Mouse (Mus musculus) hindbrain, postnatal 0 days (tissue): Measurements from ENCODE around the gene Disp2. TPM values are rescaled to one million over a fixed set of nuclear protein-coding genes. Genes with fewer than 3 reads are reported as not detected.

Experiments
- ATAC-seq: fragments of 200-750 bp; cut with Nextera tagmentation; 2 replicates; pipeline ENCODE4 v1.8.0; 2017; ENCODE audit warnings: mild to moderate bottlenecking, moderate TSS enrichment, moderate library complexity
- DNase-seq: peaks from one replicate; pipeline ENCODE4 v3.0.0-alpha.2; 2015; ENCODE audit warnings: low spot score
- H3K27ac ChIP-seq: fragments of 300-500 bp; sonication (generic); 2 replicates; pipeline ENCODE4 v1.5.1; 2014; ENCODE audit warnings: mild to moderate bottlenecking
- H3K27me3 ChIP-seq: fragments of 300-500 bp; sonication (generic); 2 replicates; pipeline ENCODE4 v1.6.1; 2014; ENCODE audit warnings: low read length, mixed read lengths; ENCODE audit not compliant: insufficient read depth
- H3K36me3 ChIP-seq: fragments of 300-500 bp; sonication (generic); 2 replicates; pipeline ENCODE4 v1.6.1; 2014; ENCODE audit warnings: low read length, mixed read lengths; ENCODE audit not compliant: insufficient read depth
- H3K4me1 ChIP-seq: fragments of 300-500 bp; sonication (generic); 2 replicates; pipeline ENCODE4 v1.6.1; 2014; ENCODE audit warnings: antibody characterized with exemption, low read length, mixed read lengths; ENCODE audit not compliant: insufficient read depth
- H3K4me2 ChIP-seq: fragments of 300-500 bp; sonication (generic); 2 replicates; pipeline ENCODE4 v1.6.1; 2014; ENCODE audit warnings: low read depth, mild to moderate bottlenecking, low read length, moderate library complexity, mixed read lengths
- H3K4me3 ChIP-seq: fragments of 300-500 bp; sonication (generic); 2 replicates; pipeline ENCODE4 v1.5.1; 2014; ENCODE audit warnings: low read length
- H3K9ac ChIP-seq: fragments of 300-500 bp; sonication (generic); replicated peaks from 2 replicates; pipeline ENCODE4 v1.6.1; 2014; ENCODE audit warnings: mild to moderate bottlenecking, low read length, moderate library complexity, mixed read lengths
- H3K9me3 ChIP-seq: fragments of 300-500 bp; sonication (generic); 2 replicates; pipeline ENCODE4 v1.6.1; 2016; ENCODE audit warnings: low read length, mixed read lengths
- CTCF ChIP-seq: IDR thresholded peaks from 2 replicates; pipeline ENCODE4 v1.5.1; 2016; ENCODE audit warnings: antibody characterized with exemption, control low read depth, low read depth
- WGBS: fragments of 180-500 bp; shearing (Covaris S2); extraction: QIAGEN DNeasy Blood & Tissue Kit; methylation state at CpG from one replicate; pipeline ENCODE4 v1.1.7; 2014; 5-methylcytosine and 5-hydroxymethylcytosine counted together
- polyA plus RNA-seq: library from polyadenylated mRNA; unstranded; fragments of >200 nt; fragmentation: Nextera tagmentation; extraction: Ambion mirVana; gene quantifications from 2 replicates; pipeline ENCODE4 v1.2.1, GENCODE M21; 2015
- total RNA-seq: library from RNA; depleted of rRNA; stranded (reverse); fragments of >200 nt; gene quantifications from 2 replicates; pipeline ENCODE4 v1.2.3, GENCODE M21; 2014; rRNA removed

Disp2 gene
- total and polyA plus RNA-seq, 2 experiments from 2014 or later = 70.4 to 175 TPM

DNA sequence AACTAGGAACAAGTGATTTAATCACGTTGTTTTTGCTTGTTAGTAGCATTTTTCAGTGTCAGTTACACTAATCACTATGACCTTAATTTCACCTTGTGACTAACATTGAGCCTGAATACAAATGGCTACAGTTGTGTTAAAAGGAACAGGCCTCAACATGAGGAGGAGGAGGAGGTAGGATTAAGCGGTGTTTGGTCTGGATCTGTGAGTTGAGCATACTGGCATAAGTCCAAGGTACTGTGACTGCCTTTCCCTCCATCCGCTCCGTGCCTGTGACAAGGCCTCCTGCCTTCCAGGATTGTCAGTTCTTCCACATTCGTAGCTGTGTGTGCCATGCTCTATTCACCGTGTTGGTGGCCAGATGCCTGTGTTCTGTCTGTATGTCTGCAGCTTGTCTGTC lies 55.6 kb downstream of the Disp2 start:
- no peak for TF ChIP-seq CTCF
- H3K9ac ChIP-seq = no peak overlapping the region
- no peaks in the 10 kb centered on the region for H3K36me3 ChIP-seq
- H3K4me3 ChIP-seq = no peak overlapping the region
- H3K27ac ChIP-seq = no peak overlapping the region
- H3K4me2 ChIP-seq = no peak overlapping the region
- 70% methylated on average over 6 of the region's 6 CpGs for WGBS
- DNase-seq (no peak), ATAC-seq (no peak)
- H3K4me1 ChIP-seq = no peaks in the 10 kb centered on the region
- H3K27me3 ChIP-seq = no peaks in the 10 kb centered on the region
- no peaks in the 10 kb centered on the region for H3K9me3 ChIP-seq

DNA sequence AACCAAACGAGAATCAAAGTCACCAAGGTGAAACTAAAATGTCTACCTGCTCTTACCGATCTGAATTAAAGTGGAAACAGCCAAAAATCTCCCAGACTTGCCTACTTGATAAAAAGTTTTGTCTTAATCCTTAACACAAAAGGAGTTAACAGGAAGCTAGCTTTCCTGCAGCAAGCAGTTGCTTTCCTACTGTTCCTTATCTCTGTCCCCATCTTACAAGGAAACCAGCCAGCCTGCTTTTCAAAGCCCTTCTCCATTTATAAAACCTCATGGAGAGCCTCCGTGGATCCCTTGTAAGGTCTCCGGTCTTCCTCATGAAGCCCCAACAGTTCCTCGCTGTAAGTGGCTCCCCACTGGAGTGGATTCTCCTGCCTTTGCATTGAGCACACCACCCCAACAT lies 58.8 kb downstream of the Disp2 start:
- Histone ChIP-seq H3K4me3 (no peak overlapping the region), H3K4me1 (no peaks in the 10 kb centered on the region), H3K27me3 (no peaks in the 10 kb centered on the region), H3K9ac (no peak overlapping the region), H3K9me3 (no peaks in the 10 kb centered on the region), H3K4me2 (no peak overlapping the region), H3K36me3 (no peaks in the 10 kb centered on the region), H3K27ac (no peak overlapping the region)
- ATAC-seq (no peak), DNase-seq (no peak)
- 50% methylated on average over 5 of the region's 5 CpGs for WGBS
- no peak for TF ChIP-seq CTCF

DNA sequence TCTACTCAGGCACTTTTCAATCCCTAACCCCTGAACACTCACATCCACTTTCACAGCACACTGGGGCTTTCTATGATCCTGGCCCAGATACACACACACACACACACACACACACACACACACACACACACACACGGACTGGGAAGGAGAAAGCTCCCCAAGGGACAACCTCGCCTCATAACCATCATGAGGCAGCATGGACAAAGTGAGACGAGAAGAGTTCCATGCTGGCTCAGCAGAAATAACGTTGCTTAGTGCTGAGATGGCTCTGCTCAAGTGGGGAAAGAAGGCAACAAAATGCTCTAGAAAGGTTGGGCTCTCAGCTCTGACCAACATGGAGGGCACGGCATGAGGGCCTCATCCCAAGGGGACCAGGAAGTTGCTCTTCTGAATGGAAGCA lies 61.7 kb downstream of the Disp2 start:
- no peak for DNase-seq
- no peak overlapping the region for H3K27ac ChIP-seq
- ATAC-seq = no peak
- no peak overlapping the region for H3K9ac ChIP-seq
- H3K27me3 ChIP-seq = no peaks in the 10 kb centered on the region
- WGBS = 64% methylated on average over 5 of the region's 5 CpGs
- H3K9me3 ChIP-seq = no peaks in the 10 kb centered on the region
- no peak overlapping the region for H3K4me2 ChIP-seq
- no peaks in the 10 kb centered on the region for H3K36me3 ChIP-seq
- no peak for TF ChIP-seq CTCF
- H3K4me3 ChIP-seq = no peak overlapping the region
- H3K4me1 ChIP-seq = no peaks in the 10 kb centered on the region

DNA sequence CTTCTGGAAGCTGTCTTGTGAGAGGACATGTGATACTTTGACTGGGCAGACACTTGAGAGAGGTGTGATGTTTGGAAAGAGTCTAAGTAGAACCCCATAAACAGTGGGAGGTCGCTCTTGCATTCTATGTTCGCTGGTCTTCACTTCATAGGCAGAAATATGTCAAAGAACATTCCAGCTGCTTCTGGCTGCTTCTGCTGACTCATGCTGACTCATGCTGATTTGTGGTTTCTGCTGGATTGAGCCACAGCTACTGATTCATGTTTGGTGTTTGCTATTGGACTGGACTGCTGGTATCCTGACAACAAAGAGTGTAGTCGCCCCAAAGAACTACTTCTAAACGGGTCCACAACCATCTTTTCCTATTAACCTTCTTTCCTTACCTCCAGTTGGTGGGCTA lies 62.3 kb downstream of the Disp2 start:
- Histone ChIP-seq H3K9me3 (no peaks in the 10 kb centered on the region), H3K36me3 (no peaks in the 10 kb centered on the region), H3K4me3 (no peak overlapping the region), H3K4me2 (no peak overlapping the region), H3K27ac (no peak overlapping the region), H3K9ac (no peak overlapping the region), H3K27me3 (no peaks in the 10 kb centered on the region), H3K4me1 (no peaks in the 10 kb centered on the region)
- DNase-seq (no peak), ATAC-seq (no peak)
- 88% methylated on average over 4 of the region's 4 CpGs for whole genome bisulfite sequencing
- no peak for TF ChIP-seq CTCF

DNA sequence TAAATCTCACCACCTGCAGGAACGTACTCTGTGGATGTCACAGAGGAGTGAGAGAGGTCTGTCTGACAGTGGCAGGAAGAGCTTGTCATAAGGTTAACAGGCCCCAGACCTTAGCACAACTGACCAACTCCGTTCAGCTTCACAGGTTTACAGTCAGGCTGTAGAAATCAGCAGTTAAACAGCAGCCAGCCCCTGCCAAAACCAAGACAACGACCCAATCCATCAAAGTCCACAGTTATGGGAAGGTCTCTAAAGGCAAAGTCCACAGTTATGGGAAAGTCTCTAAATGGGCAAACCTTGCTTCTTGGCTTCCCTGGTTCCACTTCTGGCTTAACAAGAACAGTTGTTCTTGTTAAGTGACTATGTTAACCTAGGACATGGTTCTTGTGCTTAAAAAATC lies 64.9 kb downstream of the Disp2 start:
- Histone ChIP-seq H3K4me3 (no peak overlapping the region), H3K4me2 (no peak overlapping the region), H3K4me1 (no peaks in the 10 kb centered on the region), H3K9ac (no peak overlapping the region), H3K36me3 (no peaks in the 10 kb centered on the region), H3K9me3 (no peaks in the 10 kb centered on the region), H3K27ac (no peak overlapping the region), H3K27me3 (no peaks in the 10 kb centered on the region)
- no peak for TF ChIP-seq CTCF
- no peak for DNase-seq
- ATAC-seq = no peak
- 86% methylated on average over 3 of the region's 3 CpGs for WGBS

DNA sequence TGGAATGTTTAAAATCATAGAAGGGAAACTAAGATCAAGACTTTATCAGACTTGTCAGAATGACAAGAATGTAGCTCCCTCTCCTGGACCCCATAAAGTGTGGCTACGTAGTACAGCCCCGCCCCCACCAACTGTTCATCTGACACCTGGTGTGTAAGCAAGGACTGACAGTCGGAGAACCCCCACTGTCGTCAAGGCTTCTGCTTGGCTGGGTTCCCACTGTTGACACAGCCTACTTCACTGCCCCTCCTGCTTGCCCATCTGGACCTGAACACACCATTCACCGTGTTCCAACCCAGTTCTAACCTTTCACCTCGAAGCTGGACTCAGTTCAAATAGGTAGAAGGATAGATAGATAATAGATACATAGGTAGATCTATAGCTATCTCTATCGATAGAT lies 66.7 kb downstream of the Disp2 start:
- ATAC-seq (peak; percentile 45; the same call in 1 of the 2 replicates), DNase-seq (peak; percentile 60)
- H3K27me3 ChIP-seq = no peaks in the 10 kb centered on the region
- no peak overlapping the region for H3K27ac ChIP-seq
- no peak overlapping the region for H3K9ac ChIP-seq
- H3K36me3 ChIP-seq = no peaks in the 10 kb centered on the region
- no peaks in the 10 kb centered on the region for H3K4me1 ChIP-seq
- WGBS = 44% methylated on average over 7 of the region's 7 CpGs
- no peaks in the 10 kb centered on the region for H3K9me3 ChIP-seq
- no peak overlapping the region for H3K4me2 ChIP-seq
- no peak for TF ChIP-seq CTCF
- H3K4me3 ChIP-seq = no peak overlapping the region

DNA sequence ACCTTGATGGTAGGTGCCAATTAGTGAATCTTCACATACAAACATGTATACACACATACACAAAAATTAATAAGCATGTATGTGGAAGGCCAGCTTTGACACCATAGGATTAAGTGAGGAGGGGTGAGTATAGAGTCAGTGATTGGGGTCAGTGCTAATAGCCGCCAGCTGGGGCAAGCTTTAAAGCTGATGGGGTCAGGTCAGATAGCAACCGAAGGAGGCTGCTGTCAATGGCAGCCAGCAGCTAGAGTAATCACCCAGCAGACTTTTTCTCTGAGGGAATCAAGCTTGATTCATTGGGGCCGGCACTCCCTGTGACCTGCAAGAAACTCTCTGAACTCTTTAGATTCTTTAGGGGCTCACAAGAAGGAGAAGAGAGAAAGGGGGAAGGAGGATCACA lies 72.2 kb downstream of the Disp2 start:
- Histone ChIP-seq H3K36me3 (no peaks in the 10 kb centered on the region), H3K27me3 (no peaks in the 10 kb centered on the region), H3K4me3 (no peak overlapping the region), H3K27ac (no peak overlapping the region), H3K4me2 (no peak overlapping the region), H3K9ac (no peak overlapping the region), H3K4me1 (no peaks in the 10 kb centered on the region), H3K9me3 (no peaks in the 10 kb centered on the region)
- WGBS = 43% methylated on average over 3 of the region's 3 CpGs
- TF ChIP-seq CTCF = no peak
- no peak for DNase-seq
- no peak for ATAC-seq

Other genes starting within 250 kb of the Disp2 start
- 10.4 and 10.6 TPM in 2 replicates for gene Bmf, start 230.0 kb upstream of the Disp2 start, total RNA-seq
- 1.3 and 1.4 TPM in 2 replicates for gene Bmf, start 230.0 kb upstream of the Disp2 start, polyA plus RNA-seq
- 15.1 and 16.3 TPM in 2 replicates for gene Bub1b, start 181.5 kb upstream of the Disp2 start, total RNA-seq
- gene Bub1b, start 181.5 kb upstream of the Disp2 start, polyA plus RNA-seq = 11.5 and 13.0 TPM in 2 replicates
- 74.6 and 79.0 TPM in 2 replicates for gene Pak6, start 116.4 kb upstream of the Disp2 start, total RNA-seq
- gene Pak6, start 116.4 kb upstream of the Disp2 start, polyA plus RNA-seq = 36.5 and 40.8 TPM in 2 replicates
- 0.18 TPM in 1 of 2 replicates, not detected in the other for gene Ankrd63, start 75.8 kb upstream of the Disp2 start, total RNA-seq
- 0.08 TPM in 1 of 2 replicates, not detected in the other for gene Ankrd63, start 75.8 kb upstream of the Disp2 start, polyA plus RNA-seq
- gene Plcb2, start 51.3 kb upstream of the Disp2 start, total RNA-seq = 1.7 and 4.5 TPM in 2 replicates
- gene Plcb2, start 51.3 kb upstream of the Disp2 start, polyA plus RNA-seq = 0.61 and 0.69 TPM in 2 replicates
- 19.8 and 21.1 TPM in 2 replicates for gene Inafm2, start 34.0 kb upstream of the Disp2 start, total RNA-seq
- gene Inafm2, start 34.0 kb upstream of the Disp2 start, polyA plus RNA-seq = 18.9 TPM in 2 replicates
- gene Ccdc9b, start 17.1 kb upstream of the Disp2 start, total RNA-seq = 1.4 and 3.9 TPM in 2 replicates
- gene Ccdc9b, start 17.1 kb upstream of the Disp2 start, polyA plus RNA-seq = 0.70 and 0.84 TPM in 2 replicates
- not detected in 2 replicates for gene Phgr1, start 7.0 kb upstream of the Disp2 start, total RNA-seq
- gene Phgr1, start 7.0 kb upstream of the Disp2 start, polyA plus RNA-seq = not detected in 2 replicates
- 5.5 and 8.6 TPM in 2 replicates for gene Knstrn, start 34.3 kb downstream of the Disp2 start, total RNA-seq
- gene Knstrn, start 34.3 kb downstream of the Disp2 start, polyA plus RNA-seq = 16.5 and 21.6 TPM in 2 replicates
- 68.2 and 101 TPM in 2 replicates for gene Ivd, start 82.2 kb downstream of the Disp2 start, total RNA-seq
- gene Ivd, start 82.2 kb downstream of the Disp2 start, polyA plus RNA-seq = 61.7 and 68.7 TPM in 2 replicates
- gene Bahd1, start 120.7 kb downstream of the Disp2 start, total RNA-seq = 24.5 and 25.2 TPM in 2 replicates
- gene Bahd1, start 120.7 kb downstream of the Disp2 start, polyA plus RNA-seq = 4.8 and 5.9 TPM in 2 replicates
- 6.2 and 8.5 TPM in 2 replicates for gene Chst14, start 146.8 kb downstream of the Disp2 start, total RNA-seq
- gene Chst14, start 146.8 kb downstream of the Disp2 start, polyA plus RNA-seq = 4.7 and 4.9 TPM in 2 replicates
- 26.1 and 33.1 TPM in 2 replicates for gene Ccdc32, start 249.7 kb downstream of the Disp2 start, total RNA-seq
- gene Ccdc32, start 249.7 kb downstream of the Disp2 start, polyA plus RNA-seq = 47.7 and 47.9 TPM in 2 replicates